Mouse (Mus musculus) embryo, embryonic 11.5 days (tissue): Measurements from ENCODE around the gene Cfap43.
"Not testable (repeated sequence)": the region's sequence is repeated elsewhere in the genome, so short reads cannot be mapped to it uniquely, and the experiment has no call there.

Experiments
- DNase-seq: peaks from one replicate; pipeline ENCODE4 v3.0.0-alpha.2; 2012; ENCODE audit warnings: low read depth, low spot score

Gene Cfap43

GRCm38 (mm10) chr19:47853951-47854795, 64.9 kb downstream of the Cfap43 start:
- peak; percentile 56 for DNase-seq

GRCm38 (mm10) chr19:47853053-47853452, 66.0 kb downstream of the Cfap43 start:
- DNase-seq, result no peak

- not testable (repeated sequence) for DNase-seq
Measured at GRCm38 (mm10) chr19:47852131-47852530, 67.0 kb downstream of the Cfap43 start.

- DNase-seq, result no peak
Measured at GRCm38 (mm10) chr19:47849735-47850134, 69.4 kb downstream of the Cfap43 start.

GRCm38 (mm10) chr19:47841234-47841633, 77.9 kb downstream of the Cfap43 start:
- DNase-seq, result not testable (repeated sequence)

GRCm38 (mm10) chr19:47837527-47837901, 81.6 kb downstream of the Cfap43 start:
- no peak for DNase-seq

- DNase-seq, result no peak
Measured at GRCm38 (mm10) chr19:47836701-47837526, 82.2 kb downstream of the Cfap43 start.

GRCm38 (mm10) chr19:47835776-47836175, 83.3 kb downstream of the Cfap43 start:
- DNase-seq, result no peak

- DNase-seq, result no peak
Measured at GRCm38 (mm10) chr19:47834614-47835013, 84.5 kb downstream of the Cfap43 start.

- DNase-seq, result no peak
Measured at GRCm38 (mm10) chr19:47832316-47832715, 86.8 kb downstream of the Cfap43 start.

- DNase-seq, result no peak
Measured at GRCm38 (mm10) chr19:47831111-47831510, 88.0 kb downstream of the Cfap43 start.

- DNase-seq, result no peak
Measured at GRCm38 (mm10) chr19:47829913-47830450, 89.1 kb downstream of the Cfap43 start.

- DNase-seq, result no peak
Measured at GRCm38 (mm10) chr19:47824026-47824425, 95.1 kb downstream of the Cfap43 start.

- DNase-seq, result no peak
Measured at GRCm38 (mm10) chr19:47822143-47822796, 96.8 kb downstream of the Cfap43 start.

GRCm38 (mm10) chr19:47821494-47821872, 97.6 kb downstream of the Cfap43 start:
- no peak for DNase-seq

- DNase-seq, result peak; percentile 62
Measured at GRCm38 (mm10) chr19:47820832-47821493, 98.1 kb downstream of the Cfap43 start.

GRCm38 (mm10) chr19:47817692-47818091, 101.4 kb downstream of the Cfap43 start:
- DNase-seq, result no peak

- DNase-seq, result no peak
Measured at GRCm38 (mm10) chr19:47814721-47815120, 104.4 kb downstream of the Cfap43 start.

GRCm38 (mm10) chr19:47812091-47812490, 107.0 kb downstream of the Cfap43 start:
- no peak for DNase-seq

GRCm38 (mm10) chr19:47798583-47798982, 120.5 kb downstream of the Cfap43 start:
- DNase-seq, result no peak

- no peak for DNase-seq
Measured at GRCm38 (mm10) chr19:47796699-47797098, 122.4 kb downstream of the Cfap43 start.
